Mouse (Mus musculus) heart, embryonic 16.5 days (tissue): ENCODE data around the gene Tmem120a. TPM values are rescaled to one million over a fixed set of nuclear protein-coding genes. Genes with fewer than 3 reads are reported as not detected.

Experiments used
- ATAC-seq: fragments of 200-750 bp; cut with Nextera tagmentation; replicated peaks from 2 replicates; pipeline ENCODE4 v1.8.0; 2017; ENCODE audit warnings: moderate number of reproducible peaks; ENCODE audit not compliant: insufficient read depth, low FRiP score; ENCODE audit errors: extremely low read depth
- H3K27ac ChIP-seq: fragments of 300-500 bp; sonication (generic); 2 replicates; pipeline ENCODE4 v1.5.1; 2014; ENCODE audit warnings: mild to moderate bottlenecking, low read length, control low read depth, moderate library complexity
- H3K27me3 ChIP-seq: fragments of 300-500 bp; sonication (generic); 2 replicates; pipeline ENCODE4 v1.6.1; 2014; ENCODE audit warnings: low read length, mixed read lengths; ENCODE audit not compliant: control insufficient read depth, insufficient read depth
- H3K36me3 ChIP-seq: fragments of 300-500 bp; sonication (generic); 2 replicates; pipeline ENCODE4 v1.6.1; 2014; ENCODE audit not compliant: control insufficient read depth, insufficient read depth
- H3K4me1 ChIP-seq: fragments of 300-500 bp; sonication (generic); 2 replicates; pipeline ENCODE4 v1.6.1; 2014; ENCODE audit warnings: low read length, mixed read lengths; ENCODE audit not compliant: control insufficient read depth, insufficient read depth
- H3K4me2 ChIP-seq: fragments of 300-500 bp; sonication (generic); 2 replicates; pipeline ENCODE4 v1.6.1; 2014; ENCODE audit warnings: low read depth, mild to moderate bottlenecking, control low read depth, low read length
- H3K4me3 ChIP-seq: fragments of 300-500 bp; sonication (generic); 2 replicates; pipeline ENCODE4 v1.5.1; 2014; ENCODE audit warnings: mild to moderate bottlenecking, control low read depth, low read length
- H3K9ac ChIP-seq: fragments of 300-500 bp; sonication (generic); 2 replicates; pipeline ENCODE4 v1.6.1; 2014; ENCODE audit warnings: low read length, control low read depth
- H3K9me3 ChIP-seq: fragments of 300-500 bp; sonication (generic); replicated peaks from 2 replicates; pipeline ENCODE4 v1.6.1; 2016; ENCODE audit warnings: low read length; ENCODE audit not compliant: control insufficient read depth
- WGBS: fragments of 180-500 bp; shearing (Covaris S2); extraction: QIAGEN DNeasy Blood & Tissue Kit; methylation state at CpG from one replicate; pipeline ENCODE4 v1.1.7; 2014; 5-methylcytosine and 5-hydroxymethylcytosine counted together
- polyA plus RNA-seq: library from polyadenylated mRNA; unstranded; fragments of >200 nt; fragmentation: Nextera tagmentation; extraction: Ambion mirVana; gene quantifications from 2 replicates; pipeline ENCODE4 v1.2.1, GENCODE M21; 2015

The Tmem120a gene
- polyA plus RNA-seq, 1 experiment from 2014 or later: 37.4 TPM

DNA sequence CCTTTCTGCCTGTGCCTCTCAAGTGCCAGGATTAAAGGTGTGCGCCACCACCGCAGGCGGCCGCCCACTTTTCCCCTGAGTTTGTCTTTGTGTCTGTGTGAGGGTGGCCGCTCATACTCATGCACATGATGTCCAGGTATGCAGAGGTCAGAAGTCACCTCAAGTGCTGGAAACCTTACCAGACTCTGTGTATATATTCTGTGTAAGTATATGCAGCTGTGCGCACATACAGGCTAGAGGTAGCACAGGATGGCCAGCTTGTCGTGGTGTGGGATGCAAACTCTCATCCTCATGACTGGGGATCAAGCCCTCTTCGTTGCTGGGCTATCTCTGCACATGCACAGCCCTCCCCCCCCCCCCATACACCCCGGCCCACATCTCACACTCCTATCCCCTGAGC lies 16.4 kb downstream of the Tmem120a start:
- no peak overlapping the region for H3K9ac ChIP-seq
- H3K4me1 ChIP-seq: peaks cover 40% of the 10 kb centered on the region
- no peak overlapping the region for H3K4me3 ChIP-seq
- peaks cover 35% of the 10 kb centered on the region for H3K36me3 ChIP-seq
- no peaks in the 10 kb centered on the region for H3K9me3 ChIP-seq
- no peak overlapping the region; the same call in 1 of the 2 replicates for H3K27ac ChIP-seq
- no peak for ATAC-seq
- no peaks in the 10 kb centered on the region for H3K27me3 ChIP-seq
- WGBS: 90% methylated on average over 9 of the region's 9 CpGs
- H3K4me2 ChIP-seq: no peak overlapping the region

DNA sequence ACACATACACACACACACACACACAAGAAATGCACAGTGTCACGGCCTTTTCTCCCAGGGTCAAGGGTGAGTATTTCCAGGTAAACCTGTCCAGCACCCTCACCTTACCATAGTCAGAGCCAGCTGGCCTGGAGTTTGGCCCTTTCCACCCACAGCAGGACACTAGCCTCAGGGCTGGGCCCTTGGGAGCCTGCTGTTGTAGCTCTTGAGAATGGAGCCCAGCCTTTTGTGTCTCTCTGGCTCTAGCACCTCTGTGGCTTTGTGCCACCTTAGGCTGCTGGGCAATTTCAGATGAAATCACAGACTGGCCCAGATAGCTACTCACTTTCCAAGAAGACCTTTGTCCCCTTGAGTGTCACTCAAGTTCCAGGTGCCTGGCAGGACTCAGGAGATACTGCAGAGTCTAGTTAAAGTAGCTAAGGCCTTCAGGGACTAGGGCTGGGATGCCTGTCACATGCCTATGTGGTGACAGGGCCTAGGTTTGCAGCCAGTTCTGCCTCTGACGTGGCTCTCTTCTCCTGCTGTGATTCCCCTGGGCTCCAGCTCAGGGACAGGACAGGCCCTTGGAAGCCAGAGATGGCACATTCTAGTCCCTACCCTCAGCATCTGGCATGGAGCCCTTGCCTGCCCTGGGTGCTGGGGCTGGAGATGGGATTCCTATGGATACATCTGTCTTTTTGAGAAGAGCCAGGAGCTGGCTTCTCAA lies 17.5 kb downstream of the Tmem120a start:
- 59% methylated on average over 2 of the region's 2 CpGs for WGBS
- Histone ChIP-seq H3K4me3 (no peak overlapping the region), H3K4me2 (no peak overlapping the region), H3K36me3 (peaks cover 26% of the 10 kb centered on the region), H3K9me3 (no peaks in the 10 kb centered on the region), H3K4me1 (peaks cover 47% of the 10 kb centered on the region), H3K27me3 (no peaks in the 10 kb centered on the region), H3K9ac (peak overlapping the region; percentile 28; the same call in 1 of the 2 replicates), H3K27ac (peak overlapping the region; percentile 70)
- ATAC-seq: peak; percentile 61

DNA sequence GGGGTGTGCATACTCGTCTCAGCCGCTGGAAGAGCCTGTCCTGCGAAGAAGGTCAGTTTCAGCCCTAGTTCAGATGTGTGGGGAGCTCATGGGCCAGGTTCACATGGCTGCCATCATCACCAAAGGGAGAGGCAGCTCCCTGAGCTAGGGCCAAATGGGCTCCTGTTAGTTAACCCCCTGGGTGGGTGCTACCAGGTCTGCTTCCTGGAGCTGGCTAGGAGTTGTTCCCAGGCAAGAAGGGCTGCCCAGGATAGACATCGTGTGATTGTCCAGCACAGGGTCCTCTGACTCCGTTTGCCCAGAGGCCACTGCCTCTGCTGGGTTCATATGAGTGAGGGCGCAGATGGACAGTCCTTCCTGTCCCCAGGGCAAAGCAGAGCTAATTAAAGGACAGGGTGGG lies 18.3 kb downstream of the Tmem120a start:
- H3K36me3 ChIP-seq: peaks cover 18% of the 10 kb centered on the region
- peak overlapping the region; percentile 12 for H3K4me2 ChIP-seq
- no peak for ATAC-seq
- H3K4me1 ChIP-seq: peaks cover 47% of the 10 kb centered on the region
- no peak overlapping the region for H3K4me3 ChIP-seq
- no peaks in the 10 kb centered on the region for H3K27me3 ChIP-seq
- no peaks in the 10 kb centered on the region for H3K9me3 ChIP-seq
- peak overlapping the region; percentile 70; the same call in 1 of the 2 replicates for H3K27ac ChIP-seq
- 55% methylated on average over 6 of the region's 6 CpGs for WGBS
- H3K9ac ChIP-seq: peak overlapping the region; percentile 12; the same call in 1 of the 2 replicates

DNA sequence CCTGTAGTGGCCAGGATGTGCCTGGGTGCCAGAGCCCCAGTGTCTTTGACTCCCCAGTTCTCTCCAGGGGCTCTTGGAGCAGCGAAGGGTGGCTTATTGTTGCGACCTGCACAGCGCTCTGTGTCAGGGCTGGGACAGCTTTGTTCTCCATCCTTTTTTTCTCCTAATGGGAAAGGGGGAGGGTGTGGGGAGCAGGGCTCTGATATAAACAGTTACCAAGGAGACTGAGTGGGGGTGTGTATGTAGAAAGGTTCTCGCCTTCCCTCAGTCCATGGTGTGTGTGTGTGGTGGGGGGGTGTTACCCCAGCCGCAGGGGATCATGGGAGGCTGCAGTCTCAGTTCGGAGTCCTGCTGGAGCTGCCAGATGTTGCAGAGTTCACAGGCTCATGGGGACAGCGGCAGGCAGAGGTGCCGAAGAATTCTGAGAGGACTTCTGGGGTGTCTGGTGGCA lies 18.8 kb downstream of the Tmem120a start:
- ATAC-seq: peak; percentile 24; the same call in 1 of the 2 replicates
- no peak overlapping the region for H3K4me3 ChIP-seq
- WGBS: 35% methylated on average over 8 of the region's 8 CpGs

DNA sequence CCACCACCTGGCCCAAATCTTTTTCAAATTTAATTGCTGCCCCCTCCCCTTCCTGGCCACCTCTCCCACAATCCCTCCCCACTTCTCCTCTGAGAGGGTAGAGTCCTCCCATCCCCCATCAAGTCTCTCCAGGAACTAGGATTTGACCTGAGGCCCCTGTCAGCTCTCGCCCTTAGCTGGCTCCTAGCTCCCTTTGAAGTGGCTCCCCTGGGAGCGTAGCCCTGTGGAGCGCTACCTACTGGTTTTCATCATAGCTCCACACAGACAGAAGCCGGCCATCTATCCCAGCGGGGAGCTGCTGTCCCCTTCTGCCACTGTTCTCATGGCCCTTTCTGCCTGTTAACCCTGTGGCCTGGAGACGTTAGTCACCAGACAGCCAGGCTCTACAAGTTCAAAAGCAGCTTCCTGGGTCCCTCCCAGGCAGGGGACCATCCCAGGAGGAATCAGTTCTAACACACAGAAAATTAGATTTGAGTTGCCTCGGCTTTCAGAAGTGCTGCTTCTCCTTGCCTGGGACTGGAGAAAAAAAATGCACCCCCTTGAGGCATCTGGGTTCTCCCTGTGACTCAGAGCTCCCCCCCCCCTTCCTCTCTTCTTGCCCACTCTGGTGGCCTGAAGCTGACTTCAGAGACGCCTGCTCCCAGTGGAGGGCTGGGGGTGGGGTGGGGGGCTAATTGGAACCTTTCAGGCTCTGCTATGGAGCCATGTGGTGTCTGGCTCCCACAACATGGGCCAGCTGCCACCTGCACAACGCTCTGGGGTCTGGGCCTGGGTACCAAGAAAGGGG lies 19.5 kb downstream of the Tmem120a start:
- H3K4me2 ChIP-seq: peak overlapping the region; percentile 5; the same call in 1 of the 2 replicates
- peak overlapping the region; percentile 41; the same call in 1 of the 2 replicates for H3K27ac ChIP-seq
- H3K9ac ChIP-seq: peak overlapping the region; percentile 12; the same call in 1 of the 2 replicates
- H3K36me3 ChIP-seq: peaks cover 6% of the 10 kb centered on the region
- H3K4me1 ChIP-seq: peaks cover 47% of the 10 kb centered on the region
- no peak overlapping the region for H3K4me3 ChIP-seq
- no peaks in the 10 kb centered on the region for H3K27me3 ChIP-seq
- WGBS: 32% methylated on average over 9 of the region's 9 CpGs
- H3K9me3 ChIP-seq: no peaks in the 10 kb centered on the region
- ATAC-seq: no peak

More for the DNA sequence above, 18.8 kb downstream of the Tmem120a start:
- Histone ChIP-seq H3K27me3 (no peaks in the 10 kb centered on the region), H3K36me3 (peaks cover 13% of the 10 kb centered on the region), H3K27ac (peak overlapping the region; percentile 41; the same call in 1 of the 2 replicates), H3K9me3 (no peaks in the 10 kb centered on the region), H3K4me1 (peaks cover 47% of the 10 kb centered on the region), H3K9ac (peak overlapping the region; percentile 12; the same call in 1 of the 2 replicates), H3K4me2 (peak overlapping the region; percentile 12)

DNA sequence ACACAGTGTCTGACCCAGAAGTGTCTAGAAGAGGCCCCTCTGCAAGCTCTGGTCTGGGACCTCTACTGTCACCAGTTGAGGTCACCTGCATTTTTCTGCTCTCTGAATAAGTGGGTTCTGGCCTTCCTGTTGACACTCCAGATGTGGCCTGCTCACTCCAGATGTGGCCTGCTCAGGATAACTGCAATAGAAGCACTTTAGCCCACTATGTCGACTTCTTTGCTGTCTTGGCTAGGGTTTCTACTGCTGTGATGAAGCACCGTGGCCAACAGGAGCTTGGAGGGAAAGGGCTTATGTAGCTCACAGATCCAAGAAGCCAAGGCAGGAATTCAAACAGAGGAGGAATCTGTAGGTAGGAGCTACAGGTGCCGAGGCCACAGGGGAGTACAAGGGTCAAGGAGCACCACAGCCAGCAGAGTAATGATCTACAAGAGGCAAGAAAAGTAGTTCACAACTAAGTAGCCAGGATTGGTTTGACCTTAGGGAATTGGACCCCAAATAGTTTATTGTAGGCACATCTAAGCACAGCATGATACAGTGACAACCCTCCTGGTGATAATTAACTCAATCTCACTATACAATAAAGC lies 21.0 kb downstream of the Tmem120a start:
- WGBS: 52% methylated on average over 3 of the region's 3 CpGs
- Histone ChIP-seq H3K4me1 (peaks cover 47% of the 10 kb centered on the region), H3K27me3 (no peaks in the 10 kb centered on the region), H3K36me3 (no peaks in the 10 kb centered on the region), H3K4me2 (no peak overlapping the region), H3K27ac (no peak overlapping the region), H3K9me3 (no peaks in the 10 kb centered on the region), H3K9ac (no peak overlapping the region), H3K4me3 (no peak overlapping the region)
- ATAC-seq: no peak

DNA sequence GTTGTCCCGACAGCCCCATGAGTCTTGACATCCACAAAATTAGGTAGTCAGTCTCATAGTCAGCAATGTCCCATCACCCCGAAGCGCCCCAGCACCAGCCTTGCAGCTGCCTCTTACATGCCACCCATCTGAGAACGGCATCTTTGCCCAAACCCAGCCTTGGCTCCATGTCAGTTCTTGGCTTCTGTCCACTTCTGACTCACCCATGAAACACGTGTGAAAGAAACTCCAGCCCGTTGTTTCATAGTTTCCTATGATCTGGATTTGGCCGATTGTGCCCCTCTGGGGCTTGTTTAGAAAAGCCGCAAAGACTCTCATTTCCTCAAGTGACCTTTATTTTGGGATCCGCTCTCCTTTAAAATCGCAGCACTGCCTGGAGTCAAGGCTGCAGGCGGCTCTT lies 22.1 kb downstream of the Tmem120a start:
- peak overlapping the region; percentile 32 for H3K27ac ChIP-seq
- H3K4me2 ChIP-seq: 0 out of 2 replicates have a peak overlapping the region, but pooled peaks have one; percentile 17
- H3K36me3 ChIP-seq: 0 out of 2 replicates have a peak, but pooled peaks cover 3% of the 10 kb centered on the region
- peaks cover 41% of the 10 kb centered on the region for H3K4me1 ChIP-seq
- 40% methylated on average over 11 of the region's 11 CpGs for WGBS
- ATAC-seq: peak; percentile 6; the same call in 1 of the 2 replicates
- H3K27me3 ChIP-seq: no peaks in the 10 kb centered on the region
- no peak overlapping the region for H3K9ac ChIP-seq
- no peaks in the 10 kb centered on the region for H3K9me3 ChIP-seq
- H3K4me3 ChIP-seq: no peak overlapping the region

DNA sequence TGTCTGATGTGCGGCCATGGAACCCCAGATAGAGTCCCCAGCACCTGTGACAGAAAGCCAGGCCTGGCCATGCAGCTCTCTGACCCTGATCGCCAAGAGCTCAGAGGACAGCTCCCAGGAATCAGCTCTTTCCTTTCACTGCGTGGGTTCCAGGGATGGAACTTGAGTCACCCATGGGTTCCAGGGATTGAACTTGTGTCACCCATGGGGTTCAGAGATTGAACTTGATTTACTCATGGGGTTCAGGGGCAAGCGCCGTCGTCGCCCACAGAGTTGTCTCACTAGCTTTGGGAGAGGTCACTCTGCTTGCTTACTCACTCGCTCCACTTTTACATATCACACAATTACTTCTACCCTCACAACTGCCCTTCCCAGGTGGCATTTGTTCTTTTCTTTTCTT lies 23.2 kb downstream of the Tmem120a start:
- no peak for ATAC-seq
- H3K4me3 ChIP-seq: no peak overlapping the region
- H3K9ac ChIP-seq: no peak overlapping the region
- WGBS: 94% methylated on average over 8 of the region's 8 CpGs
- H3K4me2 ChIP-seq: no peak overlapping the region
- H3K4me1 ChIP-seq: peaks cover 30% of the 10 kb centered on the region
- H3K36me3 ChIP-seq: peaks cover 8% of the 10 kb centered on the region; the same call in 1 of the 2 replicates
- no peaks in the 10 kb centered on the region for H3K9me3 ChIP-seq
- no peak overlapping the region for H3K27ac ChIP-seq
- H3K27me3 ChIP-seq: no peaks in the 10 kb centered on the region
